Mouse (Mus musculus) midbrain, embryonic 10.5 days (tissue): ENCODE data around the gene Lrp10. TPM values are rescaled to one million over a fixed set of nuclear protein-coding genes. Genes with fewer than 3 reads are reported as not detected.

Experiments
- DNase-seq: peaks from one replicate; pipeline ENCODE4 v3.0.0-alpha.2; 2017; ENCODE audit warnings: low spot score
- H3K27ac ChIP-seq: fragments of 300-500 bp; sonication (generic); replicated peaks from 2 replicates; pipeline ENCODE4 v1.5.1; 2016; ENCODE audit warnings: mild to moderate bottlenecking
- H3K27me3 ChIP-seq: fragments of 300-500 bp; sonication (generic); 2 replicates; pipeline ENCODE4 v1.6.1; 2016; ENCODE audit warnings: low read depth, mild to moderate bottlenecking; ENCODE audit not compliant: poor library complexity, severe bottlenecking
- H3K36me3 ChIP-seq: fragments of 300-500 bp; sonication (generic); 2 replicates; pipeline ENCODE4 v1.6.1; 2016; ENCODE audit warnings: mild to moderate bottlenecking, moderate library complexity
- H3K4me1 ChIP-seq: fragments of 300-500 bp; sonication (generic); 2 replicates; pipeline ENCODE4 v1.6.1; 2016
- H3K4me3 ChIP-seq: fragments of 300-500 bp; sonication (generic); 2 replicates; pipeline ENCODE4 v1.5.1; 2016; ENCODE audit warnings: mild to moderate bottlenecking, moderate library complexity
- H3K9me3 ChIP-seq: fragments of 300-500 bp; sonication (generic); replicated peaks from 2 replicates; pipeline ENCODE4 v1.6.1; 2016; ENCODE audit warnings: mild to moderate bottlenecking
- WGBS: fragments of 180-500 bp; shearing (Covaris S2); methylation state at CpG from one replicate; pipeline ENCODE4 v1.1.7; 2016; 5-methylcytosine and 5-hydroxymethylcytosine counted together
- polyA plus RNA-seq: library from polyadenylated mRNA; unstranded; fragments of >200 nt; fragmentation: Nextera tagmentation; extraction: Ambion mirVana; gene quantifications from 2 replicates; pipeline ENCODE4 v1.2.1, GENCODE M21; 2016

Gene Lrp10
- polyA plus RNA-seq, 1 experiment from 2014 or later: 26.0 TPM

DNA sequence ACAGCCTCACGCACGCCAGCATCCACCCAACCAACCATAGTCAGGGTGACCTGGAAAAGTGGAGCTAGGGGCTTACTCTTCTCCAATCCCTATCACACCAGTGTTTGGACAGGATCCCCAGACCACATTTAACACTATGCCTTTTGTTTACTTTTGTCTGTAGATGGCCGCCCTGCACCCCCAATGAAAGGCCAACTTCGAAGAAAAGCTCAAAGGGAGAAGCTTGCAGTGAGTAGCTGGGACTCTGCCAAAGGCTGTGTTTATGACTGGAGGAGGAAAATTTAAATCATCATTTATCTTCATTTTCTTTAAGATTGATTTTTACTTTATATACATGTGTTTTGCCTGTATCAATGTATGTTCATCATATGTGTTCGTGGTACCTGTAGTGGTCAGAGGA lies 35.5 kb upstream of the Lrp10 start:
- no peak for DNase-seq
- 93% methylated on average over 5 of the region's 5 CpGs for WGBS
- no peaks in the 10 kb centered on the region for H3K9me3 ChIP-seq
- H3K36me3 ChIP-seq: peaks cover 18% of the 10 kb centered on the region
- H3K27me3 ChIP-seq: peaks cover 15% of the 10 kb centered on the region
- H3K4me3 ChIP-seq: no peak overlapping the region; the same call in 1 of the 2 replicates
- H3K4me1 ChIP-seq: peaks cover 66% of the 10 kb centered on the region
- H3K27ac ChIP-seq: no peak overlapping the region

GRCm38 (mm10) chr14:54429332-54430093 lies 34.4 kb upstream of the Lrp10 start:
- H3K9me3 ChIP-seq: no peaks in the 10 kb centered on the region
- peak overlapping the region; percentile 76 for H3K4me3 ChIP-seq
- peaks cover 77% of the 10 kb centered on the region for H3K4me1 ChIP-seq
- DNase-seq: no peak
- 75% methylated on average over 7 of the region's 7 CpGs for WGBS
- peaks cover 20% of the 10 kb centered on the region for H3K36me3 ChIP-seq
- peak overlapping the region; percentile 96 for H3K27ac ChIP-seq
- peaks cover 22% of the 10 kb centered on the region for H3K27me3 ChIP-seq

- DNase-seq: peak; percentile 55
- H3K4me1 ChIP-seq: peaks cover 80% of the 10 kb centered on the region
- H3K4me3 ChIP-seq: peak overlapping the region; percentile 76
- H3K36me3 ChIP-seq: peaks cover 26% of the 10 kb centered on the region
- WGBS: 3% methylated on average over 18 of the region's 18 CpGs
- no peaks in the 10 kb centered on the region for H3K9me3 ChIP-seq
- H3K27me3 ChIP-seq: peaks cover 22% of the 10 kb centered on the region
- peak overlapping the region; percentile 96 for H3K27ac ChIP-seq
Measured at GRCm38 (mm10) chr14:54430406-54431145, 33.4 kb upstream of the Lrp10 start.

- Histone ChIP-seq H3K27me3 (peaks cover 22% of the 10 kb centered on the region), H3K36me3 (peaks cover 32% of the 10 kb centered on the region), H3K4me3 (peak within 1 kb of the TSS; percentile 76), H3K27ac (peak within 1 kb of the TSS; percentile 96), H3K9me3 (no peaks in the 10 kb centered on the region), H3K4me1 (peaks cover 73% of the 10 kb centered on the region)
- peak; percentile 78 for DNase-seq
- WGBS: under 1% methylated on average over 49 of the region's 49 CpGs
Measured at GRCm38 (mm10) chr14:54431334-54432077, 32.4 kb upstream of the Lrp10 start, which contains the start of gene Mmp14. Gene Mmp14, plus strand, starts transcription at chr14:54431612.

GRCm38 (mm10) chr14:54432078-54432836 lies 31.7 kb upstream of the Lrp10 start:
- H3K27ac ChIP-seq: peak overlapping the region; percentile 96
- peaks cover 70% of the 10 kb centered on the region for H3K4me1 ChIP-seq
- H3K27me3 ChIP-seq: peaks cover 22% of the 10 kb centered on the region
- peaks cover 40% of the 10 kb centered on the region for H3K36me3 ChIP-seq
- 3% methylated on average over 54 of the region's 54 CpGs for WGBS
- DNase-seq: peak; percentile 64
- no peaks in the 10 kb centered on the region for H3K9me3 ChIP-seq
- H3K4me3 ChIP-seq: peak overlapping the region; percentile 76

- Histone ChIP-seq H3K27me3 (peaks cover 22% of the 10 kb centered on the region), H3K27ac (peak overlapping the region; percentile 96), H3K4me3 (peak overlapping the region; percentile 76), H3K9me3 (no peaks in the 10 kb centered on the region), H3K4me1 (peaks cover 62% of the 10 kb centered on the region), H3K36me3 (peaks cover 48% of the 10 kb centered on the region)
- 45% methylated on average over 17 of the region's 17 CpGs for WGBS
- no peak for DNase-seq
Measured at GRCm38 (mm10) chr14:54432837-54433830, 30.8 kb upstream of the Lrp10 start.

- DNase-seq: no peak
- peak overlapping the region; percentile 76 for H3K4me3 ChIP-seq
- peaks cover 22% of the 10 kb centered on the region for H3K27me3 ChIP-seq
- peaks cover 62% of the 10 kb centered on the region for H3K4me1 ChIP-seq
- WGBS: 74% methylated on average over 12 of the region's 12 CpGs
- H3K27ac ChIP-seq: 0 out of 2 replicates have a peak overlapping the region, but pooled peaks have one; percentile 96
- H3K9me3 ChIP-seq: no peaks in the 10 kb centered on the region
- H3K36me3 ChIP-seq: peaks cover 48% of the 10 kb centered on the region
Measured at GRCm38 (mm10) chr14:54433941-54434531, 29.9 kb upstream of the Lrp10 start.

GRCm38 (mm10) chr14:54435194-54435918 lies 28.6 kb upstream of the Lrp10 start:
- 87% methylated on average over 11 of the region's 11 CpGs for WGBS

GRCm38 (mm10) chr14:54439155-54439554 lies 24.8 kb upstream of the Lrp10 start:
- H3K4me1 ChIP-seq: peaks cover 48% of the 10 kb centered on the region

More at GRCm38 (mm10) chr14:54435194-54435918, 28.6 kb upstream of the Lrp10 start:
- DNase-seq: no peak
- Histone ChIP-seq H3K27me3 (peaks cover 22% of the 10 kb centered on the region), H3K4me1 (peaks cover 63% of the 10 kb centered on the region), H3K27ac (0 out of 2 replicates have a peak overlapping the region, but pooled peaks have one; percentile 13), H3K4me3 (no peak overlapping the region), H3K36me3 (peaks cover 51% of the 10 kb centered on the region), H3K9me3 (no peaks in the 10 kb centered on the region)

DNA sequence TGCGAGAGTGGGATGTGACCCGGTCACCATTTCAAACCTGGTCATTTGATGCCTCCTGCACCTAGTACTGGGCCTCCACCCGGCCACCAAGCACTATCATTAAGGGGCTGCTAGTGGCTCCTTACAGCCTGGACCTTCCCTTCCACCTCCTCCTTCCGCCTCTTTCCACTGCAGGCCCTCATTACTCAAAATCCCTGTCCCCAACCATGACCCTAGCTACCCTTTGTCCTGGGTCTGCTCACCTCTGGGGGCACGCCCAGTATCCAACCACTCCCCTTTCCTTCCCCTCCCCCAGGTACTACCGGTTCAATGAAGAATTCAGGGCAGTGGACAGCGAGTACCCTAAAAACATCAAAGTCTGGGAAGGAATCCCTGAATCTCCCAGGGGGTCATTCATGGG lies 24.3 kb upstream of the Lrp10 start:
- H3K27me3 ChIP-seq: 0 out of 2 replicates have a peak, but pooled peaks cover 8% of the 10 kb centered on the region
- no peak overlapping the region for H3K4me3 ChIP-seq
- peaks cover 64% of the 10 kb centered on the region for H3K36me3 ChIP-seq
- no peaks in the 10 kb centered on the region for H3K9me3 ChIP-seq
- DNase-seq: no peak
- peaks cover 43% of the 10 kb centered on the region for H3K4me1 ChIP-seq
- 51% methylated on average over 7 of the region's 7 CpGs for WGBS
- H3K27ac ChIP-seq: no peak overlapping the region

More at GRCm38 (mm10) chr14:54439155-54439554, 24.8 kb upstream of the Lrp10 start:
- Histone ChIP-seq H3K9me3 (no peaks in the 10 kb centered on the region), H3K27ac (no peak overlapping the region), H3K4me3 (no peak overlapping the region), H3K36me3 (peaks cover 64% of the 10 kb centered on the region), H3K27me3 (0 out of 2 replicates have a peak, but pooled peaks cover 4% of the 10 kb centered on the region)
- DNase-seq: no peak
- WGBS: 77% methylated on average over 12 of the region's 12 CpGs
